Comparison of ENCODE assay signal across 21 mouse cellular contexts in the genomic region with DNA sequence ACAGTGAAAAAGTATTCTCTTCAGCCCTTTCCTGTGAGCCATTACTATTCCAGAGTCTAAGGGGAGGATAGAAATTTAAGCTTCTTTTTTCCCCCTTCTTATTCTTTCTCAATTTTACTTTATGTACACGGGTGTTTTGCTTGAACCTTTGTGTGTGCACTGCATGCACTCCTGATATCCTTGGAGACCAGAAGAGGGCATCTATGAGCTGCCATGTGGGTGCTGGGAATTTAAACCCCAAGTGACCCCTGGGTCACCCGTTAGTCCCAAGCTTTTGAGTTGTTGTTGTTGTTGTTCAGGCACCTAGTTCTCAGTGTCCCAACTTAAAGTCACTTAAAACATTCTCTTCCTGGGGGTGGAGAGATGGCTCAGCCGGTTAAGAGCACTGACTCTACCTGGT. TPM values are rescaled to one million over a fixed set of nuclear protein-coding genes. Genes with fewer than 3 reads are reported as not detected.
DNase-seq lines count a peak whose midpoint lies in the region; ATAC-seq and TF ChIP-seq lines count a peak whose summit lies in the region.
"Had no signal": no experiment of that assay in that cellular context is flagged by ENCODE, and none has a peak within 500 bp of the region (broad histone marks: within the 10 kb centered on the region; RNA-seq: fewer than 3 reads in every experiment).

No protein-coding gene starts in this region.

- no peak overlapping the region for H3K27ac ChIP-seq in gastrocnemius, adult 2 months
- H3K27ac ChIP-seq in liver, embryonic 14.5 days: no peak overlapping the region
- H3K27ac ChIP-seq: heart, embryonic 15.5 days; hindbrain, embryonic 15.5 days; midbrain, embryonic 15.5 days; neural tube, embryonic 12.5 days had no signal

- peak; percentile 3 for DNase-seq in gastrocnemius, adult 2 months
- no peak for DNase-seq in gastrocnemius, postnatal 25 days
- DNase-seq in 3T3-L1 (ENCODE audit: low read depth, low spot score): peak; percentile 26
- DNase-seq in NIH3T3 (ENCODE audit: low read depth): peak; percentile 32
- no peak for DNase-seq in liver, embryonic 14.5 days (ENCODE audit: low read depth in 3 of 3, low spot score in 3 of 3)
- no peak for DNase-seq in heart, adult 18-20 months
- DNase-seq in layer of hippocampus, postnatal 10 days (ENCODE audit: low spot score in 2 of 2): no peak
- no peak for DNase-seq in embryo, embryonic 10 days (ENCODE audit: low spot score)
- DNase-seq: adrenal gland, adult 2 months; cerebellum, adult 18-20 months; embryo, embryonic 11 days; lung, postnatal 4 days; thymus, postnatal 4 days had no signal

- peak overlapping the region; percentile 36 for H3K4me2 ChIP-seq in liver, embryonic 14.5 days (ENCODE audit: low read depth)

- TF ChIP-seq CTCF in gastrocnemius, adult 2 months (IDR thresholded peaks at IDR 0.05): peak; percentile 1; the same call in 1 of the 2 replicates
- TF ChIP-seq CTCF in liver, embryonic 14.5 days (IDR thresholded peaks at IDR 0.05; ENCODE audit: low read depth): peak; percentile 14; the same call in 1 of the 2 replicates

- H3K27me3 ChIP-seq in liver, embryonic 14.5 days (ENCODE audit: control insufficient read depth, insufficient read depth, low read length): peaks cover 52% of the 10 kb centered on the region

- intact Hi-C loops in gastrocnemius, adult 2 months (cut with DNase I): no loop called here

- TF ChIP-seq EP300 in liver, embryonic 14.5 days (IDR thresholded peaks at IDR 0.05; ENCODE audit: low read depth): no peak

- no peak overlapping the region for H3K4me3 ChIP-seq in gastrocnemius, adult 2 months
- peak overlapping the region; percentile 30 to 46 for H3K4me3 ChIP-seq in liver, embryonic 14.5 days (ENCODE audit: insufficient read depth in 1 of 2, low read depth in 2 of 2, low read length in 2 of 2)
- H3K4me3 ChIP-seq: midbrain, embryonic 15.5 days had no signal

- H3K9ac ChIP-seq in liver, embryonic 14.5 days (replicated peaks): no peak overlapping the region
- H3K9ac ChIP-seq: heart, embryonic 15.5 days; hindbrain, embryonic 15.5 days; midbrain, embryonic 15.5 days; neural tube, embryonic 12.5 days had no signal

- H3K9me3 ChIP-seq in liver, embryonic 14.5 days (ENCODE audit: control insufficient read depth, low read length): no peaks in the 10 kb centered on the region
- H3K9me3 ChIP-seq: heart, embryonic 15.5 days; hindbrain, embryonic 15.5 days; midbrain, embryonic 15.5 days; neural tube, embryonic 12.5 days had no signal

- 31% methylated on average over 3 of the region's 3 CpGs for WGBS in liver, embryonic 14.5 days (ENCODE audit: insufficient replicate concordance)

- no peaks in the 10 kb centered on the region for H3K36me3 ChIP-seq in liver, embryonic 14.5 days (replicated peaks; ENCODE audit: control insufficient read depth, insufficient read depth, low read depth)
- H3K36me3 ChIP-seq: heart, embryonic 15.5 days; hindbrain, embryonic 15.5 days; midbrain, embryonic 15.5 days; neural tube, embryonic 12.5 days had no signal

- no peak for ATAC-seq in liver, embryonic 14.5 days (ENCODE audit: insufficient read depth)

- H3K4me1 ChIP-seq in liver, embryonic 14.5 days (replicated peaks; ENCODE audit: control insufficient read depth in 2 of 2, insufficient read depth in 2 of 2, low read length in 1 of 2): no peaks in the 10 kb centered on the region

RNA-seq across cellular contexts. Expression of a gene that starts 7.0 kb away (rescaled TPM):
- total RNA-seq in gastrocnemius, adult 2 months (2021): not detected
- under 1 TPM in 1 of 2 experiments, not detected in 1; 0.16 TPM for total RNA-seq in gastrocnemius, postnatal 25 days (2021)
- 11.4 and 12.1 TPM in 2 replicates for polyA plus RNA-seq in liver, embryonic 14.5 days (2012; rRNA removed)
- polyA plus RNA-seq in liver, embryonic 14.5 days (2014; fragmentation: Nextera tagmentation; extraction: Ambion mirVana): 10.9 and 11.6 TPM in 2 replicates
- 1 to 10 TPM in 1 of 2 experiments, under 1 TPM in 1; 0.37 to 1.2 TPM for total RNA-seq in heart, adult 18-20 months (2021)
- 1 to 10 TPM in 1 of 2 experiments, under 1 TPM in 1; 0.39 to 1.1 TPM for total RNA-seq in layer of hippocampus, postnatal 10 days (2021)
- polyA plus RNA-seq: frontal cortex, adult 2 months had no signal

RNA-seq across cellular contexts. Expression of a gene that starts 12.4 kb away (rescaled TPM):
- not detected for total RNA-seq in gastrocnemius, adult 2 months (2021)
- total RNA-seq in gastrocnemius, postnatal 25 days (2021): not detected
- not detected in 2 replicates for polyA plus RNA-seq in liver, embryonic 14.5 days (2012; rRNA removed)
- not detected in 2 replicates for polyA plus RNA-seq in liver, embryonic 14.5 days (2014; fragmentation: Nextera tagmentation; extraction: Ambion mirVana)
- not detected for total RNA-seq in heart, adult 18-20 months (2021)
- under 1 TPM in 1 of 2 experiments, not detected in 1; 0.25 TPM for total RNA-seq in layer of hippocampus, postnatal 10 days (2021)
- total RNA-seq: adrenal gland, adult 2 months; left cerebral cortex, adult 8-10 months had no signal
- polyA plus RNA-seq: adrenal gland, adult 2 months; frontal cortex, adult 2 months; large intestine, adult 2 months; limb, embryonic 14.5 days had no signal

RNA-seq across cellular contexts. Expression of a gene that starts 25.6 kb away (rescaled TPM):
- not detected for total RNA-seq in gastrocnemius, adult 2 months (2021)
- under 1 TPM in 1 of 2 experiments, not detected in 1; 0.49 TPM for total RNA-seq in gastrocnemius, postnatal 25 days (2021)
- polyA plus RNA-seq in liver, embryonic 14.5 days (2012; rRNA removed): 14.3 and 15.7 TPM in 2 replicates
- 11.1 and 12.1 TPM in 2 replicates for polyA plus RNA-seq in liver, embryonic 14.5 days (2014; fragmentation: Nextera tagmentation; extraction: Ambion mirVana)
- total RNA-seq in heart, adult 18-20 months (2021): under 1 TPM in 1 of 2 experiments, not detected in 1; 0.28 TPM
- 1 to 10 TPM; 1.4 to 1.7 TPM for total RNA-seq in layer of hippocampus, postnatal 10 days (2021)

RNA-seq across cellular contexts. Expression of a gene that starts 25.7 kb away (rescaled TPM):
- total RNA-seq in gastrocnemius, adult 2 months (2021): 1 to 10 TPM; 3.7 to 4.3 TPM
- total RNA-seq in gastrocnemius, postnatal 25 days (2021): 1 to 10 TPM; 4.5 to 4.6 TPM
- polyA plus RNA-seq in liver, embryonic 14.5 days (2012; rRNA removed): 6.5 and 7.7 TPM in 2 replicates
- polyA plus RNA-seq in liver, embryonic 14.5 days (2014; fragmentation: Nextera tagmentation; extraction: Ambion mirVana): 6.7 and 8.4 TPM in 2 replicates
- 1 to 10 TPM; 7.1 to 7.7 TPM for total RNA-seq in heart, adult 18-20 months (2021)
- total RNA-seq in layer of hippocampus, postnatal 10 days (2021): 10 to 100 TPM; 32.3 to 35.1 TPM

RNA-seq across cellular contexts. Expression of a gene that starts 45.0 kb away (rescaled TPM):
- 1 to 10 TPM in 1 of 2 experiments, under 1 TPM in 1; 0.31 to 1.2 TPM for total RNA-seq in gastrocnemius, adult 2 months (2021)
- total RNA-seq in gastrocnemius, postnatal 25 days (2021): 1 to 10 TPM in 1 of 2 experiments, under 1 TPM in 1; 0.75 to 1.4 TPM
- 1.1 and 1.2 TPM in 2 replicates for polyA plus RNA-seq in liver, embryonic 14.5 days (2012; rRNA removed)
- 0.32 and 0.53 TPM in 2 replicates for polyA plus RNA-seq in liver, embryonic 14.5 days (2014; fragmentation: Nextera tagmentation; extraction: Ambion mirVana)
- total RNA-seq in heart, adult 18-20 months (2021): under 1 TPM in 1 of 2 experiments, not detected in 1; 0.15 TPM
- total RNA-seq in layer of hippocampus, postnatal 10 days (2021): 10 to 100 TPM in 1 of 2 experiments, 1 to 10 TPM in 1; 9.1 to 13.2 TPM

Comparison
In these comparisons a context has a peak if more than half of its experiments do, and no peak if none do; other contexts are left out.
1. DNase-seq: peak in gastrocnemius, adult 2 months (single experiment), 3T3-L1 (single experiment) and NIH3T3 (single experiment); none in gastrocnemius, postnatal 25 days (single experiment), liver, embryonic 14.5 days (0 of 3), heart, adult 18-20 months (0 of 2), layer of hippocampus, postnatal 10 days (0 of 2) and embryo, embryonic 10 days (single experiment).